Mouse (Mus musculus) megakaryocyte-erythroid progenitor cell, adult 5-6 weeks (primary cell): Measurements from ENCODE around the gene Eml2. TPM values are rescaled to one million over a fixed set of nuclear protein-coding genes. Genes with fewer than 3 reads are reported as not detected.
"Not testable (repeated sequence)": the region's sequence is repeated elsewhere in the genome, so short reads cannot be mapped to it uniquely, and the experiment has no call there.

Source experiments
- ATAC-seq: replicated peaks from 2 replicates; pipeline ENCODE4 v1.8.0; 2016; ENCODE audit warnings: mild to moderate bottlenecking, inconsistent platforms; ENCODE audit not compliant: severe bottlenecking, poor library complexity, low FRiP score, low TSS enrichment
- total RNA-seq, 2 experiments: library from RNA; stranded (forward) in 1 of 2; stranded (reverse) in 1 of 2; fragments of 200-1000, 215-1000 nt in 1 of 2; fragments of >200 nt in 1 of 2; fragmentation: Nextera tagmentation in 1 of 2; gene quantifications; 2 replicates each; pipeline ENCODE4 v1.2.3; 2014 to 2017

Gene Eml2
- total RNA-seq (2014; fragmentation: Nextera tagmentation) (4.8 and 11.4 TPM in 2 replicates), total RNA-seq (2017) (4.8 and 6.6 TPM in 2 replicates)

- peak; percentile 27; the same call in 1 of the 2 replicates for ATAC-seq
Observed at GRCm38 (mm10) chr7:19175708-19176515, at the start of gene Eml2. Gene Eml2 (plus strand): TSS chr7:19176421.

- ATAC-seq = no peak
Observed at GRCm38 (mm10) chr7:19127744-19128143, 48.5 kb upstream of the Eml2 start.

- no peak for ATAC-seq
Observed at GRCm38 (mm10) chr7:19129396-19129795, 46.8 kb upstream of the Eml2 start.

- ATAC-seq = 0 out of 2 replicates have a peak, but pooled peaks have one; percentile 36
Observed at GRCm38 (mm10) chr7:19130657-19131056, 45.6 kb upstream of the Eml2 start.

- ATAC-seq = peak; percentile 98
Observed at GRCm38 (mm10) chr7:19131324-19131848, 44.8 kb upstream of the Eml2 start.

GRCm38 (mm10) chr7:19136168-19136567, 40.1 kb upstream of the Eml2 start:
- 0 out of 2 replicates have a peak, but pooled peaks have one; percentile 11 for ATAC-seq

GRCm38 (mm10) chr7:19136673-19137334, 39.4 kb upstream of the Eml2 start:
- ATAC-seq = no peak; the same call in 1 of the 2 replicates

GRCm38 (mm10) chr7:19137380-19137779, 38.8 kb upstream of the Eml2 start:
- ATAC-seq = 0 out of 2 replicates have a peak, but pooled peaks have one; percentile 35

- no peak for ATAC-seq
Observed at GRCm38 (mm10) chr7:19146793-19147192, 29.4 kb upstream of the Eml2 start.

- ATAC-seq = no peak
Observed at GRCm38 (mm10) chr7:19147497-19148045, 28.6 kb upstream of the Eml2 start.

GRCm38 (mm10) chr7:19148180-19148874, 27.9 kb upstream of the Eml2 start:
- ATAC-seq = no peak

- ATAC-seq = peak; percentile 92
Observed at GRCm38 (mm10) chr7:19148875-19149541, 27.2 kb upstream of the Eml2 start, which contains the start of gene Qpctl. Gene Qpctl (minus strand): TSS chr7:19149291.

GRCm38 (mm10) chr7:19149626-19150025, 26.6 kb upstream of the Eml2 start, which contains the start of gene Snrpd2:
Gene Snrpd2 (plus strand): TSS chr7:19149722.
- ATAC-seq = peak; percentile 81

GRCm38 (mm10) chr7:19151121-19151520, 25.1 kb upstream of the Eml2 start:
- not testable (repeated sequence) for ATAC-seq

GRCm38 (mm10) chr7:19154796-19155195, 21.4 kb upstream of the Eml2 start:
- ATAC-seq = no peak

- ATAC-seq = no peak
Observed at GRCm38 (mm10) chr7:19155825-19156475, 20.3 kb upstream of the Eml2 start.

GRCm38 (mm10) chr7:19157160-19157800, 18.9 kb upstream of the Eml2 start:
- peak; percentile 90 for ATAC-seq

- no peak for ATAC-seq
Observed at GRCm38 (mm10) chr7:19158601-19159000, 17.6 kb upstream of the Eml2 start.
